Mouse (Mus musculus): ENCODE measurements around the gene Nrxn1.

GRCm38 (mm10) chr17:91007385-91008089 is 85.3 kb downstream of the Nrxn1 start:
- TF ChIP-seq CTCF (IDR thresholded peaks at IDR 0.05) (no peak), POLR2A (IDR thresholded peaks at IDR 0.05; ENCODE audit: insufficient read depth, low read depth, low read length) (no peak)
